9 mouse cellular contexts compared by ENCODE assay signal in genomic region chr2:103138529-103139265, GRCm38 (mm10).
DNase-seq lines count a peak whose midpoint lies in the region; ATAC-seq and TF ChIP-seq lines count a peak whose summit lies in the region.
"Had no signal": no experiment of that assay in that cellular context is flagged by ENCODE, and none has a peak within 500 bp of the region (broad histone marks: within the 10 kb centered on the region; RNA-seq: fewer than 3 reads in every experiment).

No protein-coding gene starts in this region.

- H3K27me3 ChIP-seq in embryonic facial prominence, embryonic 14.5 days (replicated peaks; ENCODE audit: control insufficient read depth, insufficient read depth, low read length), result no peaks in the 10 kb centered on the region
- H3K27me3 ChIP-seq in embryonic facial prominence, embryonic 10.5 days (replicated peaks; ENCODE audit: low read depth, poor library complexity, severe bottlenecking), result no peaks in the 10 kb centered on the region
- no peaks in the 10 kb centered on the region for H3K27me3 ChIP-seq in CH12.LX (replicated peaks)
- H3K27me3 ChIP-seq in lung, embryonic 15.5 days, result no peaks in the 10 kb centered on the region
- H3K27me3 ChIP-seq: midbrain, embryonic 12.5 days had no signal

- no peak overlapping the region for H3K4me2 ChIP-seq in embryonic facial prominence, embryonic 14.5 days (ENCODE audit: low read depth, low read length)
- no peak overlapping the region for H3K4me2 ChIP-seq in CH12.LX (ENCODE audit: insufficient read depth, low read depth, poor library complexity, severe bottlenecking)
- H3K4me2 ChIP-seq in lung, embryonic 15.5 days, result no peak overlapping the region
- H3K4me2 ChIP-seq: midbrain, embryonic 12.5 days had no signal

- peak in 1 of 2 experiments; percentile 49; a peak in 2 of 4 replicates for TF ChIP-seq CTCF in CH12.LX (conservative IDR thresholded peaks at IDR 0.05 in 1 of 2, IDR thresholded peaks at IDR 0.05 in 1 of 2; ENCODE audit: low read depth in 2 of 2, low read length in 2 of 2)

- TF ChIP-seq POLR2A in CH12.LX (IDR thresholded peaks at IDR 0.05; ENCODE audit: low read depth, low read length), result no peak

- WGBS in embryonic facial prominence, embryonic 14.5 days, result 63% methylated on average over 8 of the region's 8 CpGs
- WGBS in embryonic facial prominence, embryonic 10.5 days, result 79% methylated on average over 8 of the region's 8 CpGs
- 21% methylated on average over 8 of the region's 8 CpGs for WGBS in lung, embryonic 15.5 days

- ATAC-seq in embryonic facial prominence, embryonic 14.5 days (ENCODE audit: low read depth), result peak; percentile 71; the same call in 1 of the 2 replicates
- ATAC-seq in lung, embryonic 15.5 days (ENCODE audit: borderline replicate concordance, extremely low read depth, low FRiP score, low TSS enrichment), result peak; percentile 90

- no peak overlapping the region for H3K27ac ChIP-seq in embryonic facial prominence, embryonic 14.5 days (replicated peaks; ENCODE audit: low read depth, low read length)
- no peak overlapping the region for H3K27ac ChIP-seq in embryonic facial prominence, embryonic 10.5 days (replicated peaks)
- H3K27ac ChIP-seq in CH12.LX (ENCODE audit: insufficient read depth, low read depth), result no peak overlapping the region
- peak overlapping the region; percentile 25; the same call in 1 of the 2 replicates for H3K27ac ChIP-seq in lung, embryonic 15.5 days
- H3K27ac ChIP-seq: midbrain, embryonic 12.5 days had no signal

- H3K9ac ChIP-seq in embryonic facial prominence, embryonic 14.5 days (ENCODE audit: low read depth, low read length), result no peak overlapping the region
- no peak overlapping the region for H3K9ac ChIP-seq in CH12.LX (ENCODE audit: insufficient read depth, low read depth)
- H3K9ac ChIP-seq in lung, embryonic 15.5 days, result no peak overlapping the region
- H3K9ac ChIP-seq: midbrain, embryonic 12.5 days had no signal

- peak; percentile 65 for DNase-seq in embryonic facial prominence, embryonic 14.5 days (ENCODE audit: low spot score)
- no peak for DNase-seq in embryonic facial prominence, embryonic 10.5 days (ENCODE audit: low spot score)
- no peak for DNase-seq in CH12.LX (ENCODE audit: extremely low read depth)
- peak; percentile 49 to 65 for DNase-seq in kidney, adult 8-10 months
- DNase-seq in embryo, embryonic 11 days, result no peak
- DNase-seq in cerebellum, postnatal 25 days, result no peak
- no peak for DNase-seq in ovary, postnatal 10 days (ENCODE audit: low spot score)

- in situ Hi-C loops in CH12.LX (cut with MboI; ENCODE audit: low pct_ligation_motif_present, low pct_unique_long_range_greater_than_20kb, low sequenced_read_pairs), result no loop called here

- TF ChIP-seq RAD21 in CH12.LX (IDR thresholded peaks at IDR 0.05; ENCODE audit: low read depth, low read length), result peak; percentile 58

- no peaks in the 10 kb centered on the region; the same call in 1 of the 2 replicates for H3K4me1 ChIP-seq in embryonic facial prominence, embryonic 14.5 days (ENCODE audit: control insufficient read depth, insufficient read depth, low read length)
- peaks cover 8% of the 10 kb centered on the region for H3K4me1 ChIP-seq in embryonic facial prominence, embryonic 10.5 days
- peaks cover 0 to 28% of the 10 kb centered on the region in 2 experiments; a peak in 2 of 4 replicates for H3K4me1 ChIP-seq in CH12.LX (ENCODE audit: control insufficient read depth in 1 of 2, insufficient read depth in 2 of 2)
- peaks cover 6% of the 10 kb centered on the region for H3K4me1 ChIP-seq in lung, embryonic 15.5 days
- H3K4me1 ChIP-seq: midbrain, embryonic 12.5 days had no signal

- H3K4me3 ChIP-seq in embryonic facial prominence, embryonic 14.5 days (ENCODE audit: low read depth, low read length), result no peak overlapping the region
- no peak overlapping the region for H3K4me3 ChIP-seq in embryonic facial prominence, embryonic 10.5 days
- no peak overlapping the region for H3K4me3 ChIP-seq in CH12.LX (replicated peaks in 1 of 3; ENCODE audit: low read depth in 2 of 3, low read length in 2 of 3, poor library complexity in 1 of 3)
- H3K4me3 ChIP-seq in lung, embryonic 15.5 days, result no peak overlapping the region
- H3K4me3 ChIP-seq: midbrain, embryonic 12.5 days had no signal

- no peaks in the 10 kb centered on the region for H3K36me3 ChIP-seq in embryonic facial prominence, embryonic 14.5 days (ENCODE audit: control insufficient read depth, insufficient read depth, low read length)
- no peaks in the 10 kb centered on the region for H3K36me3 ChIP-seq in embryonic facial prominence, embryonic 10.5 days (replicated peaks)
- no peaks in the 10 kb centered on the region for H3K36me3 ChIP-seq in CH12.LX (replicated peaks in 1 of 2; ENCODE audit: control insufficient read depth in 1 of 2, insufficient read depth in 1 of 2, low read length in 1 of 2)
- H3K36me3 ChIP-seq in lung, embryonic 15.5 days, result no peaks in the 10 kb centered on the region
- H3K36me3 ChIP-seq: midbrain, embryonic 12.5 days had no signal

- dilution Hi-C loops in CH12.LX (cut with MboI; ENCODE audit: extremely low pct_ligation_motif_present, extremely low pct_unique_long_range_greater_than_20kb, low sequenced_read_pairs), result no loop called here

- 0 out of 2 replicates have a peak, but pooled peaks cover 5% of the 10 kb centered on the region for H3K9me3 ChIP-seq in embryonic facial prominence, embryonic 14.5 days (ENCODE audit: control insufficient read depth, low read length)
- no peaks in the 10 kb centered on the region for H3K9me3 ChIP-seq in embryonic facial prominence, embryonic 10.5 days
- no peaks in the 10 kb centered on the region for H3K9me3 ChIP-seq in CH12.LX (replicated peaks; ENCODE audit: low read length)
- no peaks in the 10 kb centered on the region for H3K9me3 ChIP-seq in lung, embryonic 15.5 days
- H3K9me3 ChIP-seq: midbrain, embryonic 12.5 days had no signal

- no peaks in the 10 kb centered on the region for H3K79me2 ChIP-seq in CH12.LX (replicated peaks; ENCODE audit: control insufficient read depth, extremely low read depth, insufficient read depth, poor library complexity, severe bottlenecking)

- TF ChIP-seq EP300 in CH12.LX (IDR thresholded peaks at IDR 0.05; ENCODE audit: low read length), result no peak

TF ChIP-seq in CH12.LX, 34 proteins besides CTCF, POLR2A, EP300 and RAD21:
- TF ChIP-seq SMC3 (IDR thresholded peaks at IDR 0.05; ENCODE audit: low read depth, low read length) (peak; percentile 44), BHLHE40 (IDR thresholded peaks at IDR 0.05; ENCODE audit: low read depth, low read length) (no peak), MAZ (IDR thresholded peaks at IDR 0.05; ENCODE audit: low read depth, low read length) (no peak)
TF ChIP-seq in CH12.LX: peak in this region for 1.

Comparison
In these comparisons a context has a peak if more than half of its experiments do, and no peak if none do; other contexts are left out.
1. DNase-seq: peak in embryonic facial prominence, embryonic 14.5 days (single experiment) and kidney, adult 8-10 months (2 of 2); none in embryonic facial prominence, embryonic 10.5 days (single experiment), CH12.LX (single experiment), embryo, embryonic 11 days (single experiment), cerebellum, postnatal 25 days (0 of 2) and ovary, postnatal 10 days (single experiment).